Mouse (Mus musculus): ENCODE results near the gene Ltbp3. TPM values are rescaled to one million over a fixed set of nuclear protein-coding genes. Genes with fewer than 3 reads are reported as not detected.

Ltbp3 gene
- polyA plus RNA-seq, 1 experiment from 2014 or later, result 8.2 TPM

- WGBS, result 0% methylated on average over 10 of the region's 10 CpGs
- H3K9ac ChIP-seq, result peak overlapping the region; percentile 77
- H3K27me3 ChIP-seq (replicated peaks), result no peaks in the 10 kb centered on the region
- H3K9me3 ChIP-seq, result no peaks in the 10 kb centered on the region
- H3K4me3 ChIP-seq, result peak overlapping the region; percentile 80
- no peak for ATAC-seq (replicated peaks)
- H3K4me2 ChIP-seq, result peak overlapping the region; percentile 89
- peak overlapping the region; percentile 100 for H3K27ac ChIP-seq
- peaks cover 9% of the 10 kb centered on the region for H3K36me3 ChIP-seq (replicated peaks)
- H3K4me1 ChIP-seq, result peaks cover 38% of the 10 kb centered on the region
These were observed 59.1 kb downstream of the Ltbp3 start for GRCm38 (mm10) chr19:5799566-5800349.

GRCm38 (mm10) chr19:5800350-5800631, 59.6 kb downstream of the Ltbp3 start:
- no peaks in the 10 kb centered on the region for H3K27me3 ChIP-seq (replicated peaks)
- peak overlapping the region; percentile 100 for H3K27ac ChIP-seq
- no peaks in the 10 kb centered on the region for H3K9me3 ChIP-seq
- WGBS, result 0% methylated on average over 2 of the region's 2 CpGs
- peak overlapping the region; percentile 80 for H3K4me3 ChIP-seq
- peaks cover 8% of the 10 kb centered on the region for H3K36me3 ChIP-seq (replicated peaks)
- H3K4me1 ChIP-seq, result peaks cover 37% of the 10 kb centered on the region
- H3K9ac ChIP-seq, result peak overlapping the region; percentile 77
- H3K4me2 ChIP-seq, result peak overlapping the region; percentile 89
- no peak for ATAC-seq (replicated peaks)

GRCm38 (mm10) chr19:5800632-5801431, 60.1 kb downstream of the Ltbp3 start:
- H3K27ac ChIP-seq, result peak overlapping the region; percentile 100
- no peaks in the 10 kb centered on the region for H3K27me3 ChIP-seq (replicated peaks)
- ATAC-seq (replicated peaks), result no peak
- H3K9ac ChIP-seq, result peak overlapping the region; percentile 77
- WGBS, result under 1% methylated on average over 19 of the region's 19 CpGs
- H3K9me3 ChIP-seq, result no peaks in the 10 kb centered on the region
- peak overlapping the region; percentile 80 for H3K4me3 ChIP-seq
- peaks cover 31% of the 10 kb centered on the region for H3K4me1 ChIP-seq
- H3K4me2 ChIP-seq, result peak overlapping the region; percentile 89
- peaks cover 8% of the 10 kb centered on the region for H3K36me3 ChIP-seq (replicated peaks)

GRCm38 (mm10) chr19:5801432-5801964, 60.8 kb downstream of the Ltbp3 start:
- Histone ChIP-seq H3K4me1 (peaks cover 31% of the 10 kb centered on the region), H3K9me3 (no peaks in the 10 kb centered on the region), H3K36me3 (replicated peaks) (peaks cover 2% of the 10 kb centered on the region; the same call in 1 of the 2 replicates), H3K9ac (peak overlapping the region; percentile 77), H3K4me2 (peak overlapping the region; percentile 89), H3K27ac (peak overlapping the region; percentile 100), H3K4me3 (peak overlapping the region; percentile 80), H3K27me3 (replicated peaks) (no peaks in the 10 kb centered on the region)
- ATAC-seq (replicated peaks), result no peak
- 3% methylated on average over 3 of the region's 3 CpGs for WGBS

- Histone ChIP-seq H3K4me3 (peak overlapping the region; percentile 80), H3K27ac (peak overlapping the region; percentile 100), H3K4me1 (peaks cover 29% of the 10 kb centered on the region), H3K27me3 (replicated peaks) (no peaks in the 10 kb centered on the region), H3K9ac (peak overlapping the region; percentile 77), H3K36me3 (replicated peaks) (no peaks in the 10 kb centered on the region; the same call in 1 of the 2 replicates), H3K9me3 (no peaks in the 10 kb centered on the region), H3K4me2 (peak overlapping the region; percentile 89)
- peak; percentile 49; the same call in 1 of the 2 replicates for ATAC-seq (replicated peaks)
- WGBS, result under 1% methylated on average over 25 of the region's 25 CpGs
These were observed 61.5 kb downstream of the Ltbp3 start for GRCm38 (mm10) chr19:5802011-5802786.

GRCm38 (mm10) chr19:5802787-5803040, 62.0 kb downstream of the Ltbp3 start:
- H3K36me3 ChIP-seq (replicated peaks), result no peaks in the 10 kb centered on the region; the same call in 1 of the 2 replicates
- peaks cover 27% of the 10 kb centered on the region for H3K4me1 ChIP-seq
- H3K27ac ChIP-seq, result peak overlapping the region; percentile 100
- WGBS, result 1% methylated on average over 4 of the region's 4 CpGs
- peak overlapping the region; percentile 80 for H3K4me3 ChIP-seq
- ATAC-seq (replicated peaks), result no peak
- peak overlapping the region; percentile 78 for H3K9ac ChIP-seq
- H3K4me2 ChIP-seq, result peak overlapping the region; percentile 88
- no peaks in the 10 kb centered on the region for H3K9me3 ChIP-seq
- H3K27me3 ChIP-seq (replicated peaks), result no peaks in the 10 kb centered on the region

GRCm38 (mm10) chr19:5803041-5803880, 62.6 kb downstream of the Ltbp3 start:
- Histone ChIP-seq H3K36me3 (replicated peaks) (no peaks in the 10 kb centered on the region; the same call in 1 of the 2 replicates), H3K9me3 (no peaks in the 10 kb centered on the region), H3K4me2 (peak overlapping the region; percentile 88), H3K4me3 (peak overlapping the region; percentile 80), H3K27me3 (replicated peaks) (no peaks in the 10 kb centered on the region), H3K4me1 (peaks cover 27% of the 10 kb centered on the region), H3K9ac (peak overlapping the region; percentile 78), H3K27ac (peak overlapping the region; percentile 100)
- under 1% methylated on average over 67 of the region's 67 CpGs for WGBS
- peak; percentile 98 for ATAC-seq (replicated peaks)

GRCm38 (mm10) chr19:5803881-5804279, 63.2 kb downstream of the Ltbp3 start:
- Histone ChIP-seq H3K27me3 (replicated peaks) (no peaks in the 10 kb centered on the region), H3K4me2 (peak overlapping the region; percentile 88), H3K36me3 (replicated peaks) (no peaks in the 10 kb centered on the region), H3K4me1 (peaks cover 27% of the 10 kb centered on the region), H3K9me3 (no peaks in the 10 kb centered on the region), H3K4me3 (peak overlapping the region; percentile 80), H3K27ac (peak overlapping the region; percentile 100), H3K9ac (peak overlapping the region; percentile 51)
- peak; percentile 37 for ATAC-seq (replicated peaks)
- under 1% methylated on average over 16 of the region's 16 CpGs for WGBS

- Histone ChIP-seq H3K4me3 (no peak overlapping the region), H3K36me3 (replicated peaks) (no peaks in the 10 kb centered on the region), H3K9me3 (no peaks in the 10 kb centered on the region), H3K27me3 (replicated peaks) (no peaks in the 10 kb centered on the region), H3K4me1 (peaks cover 27% of the 10 kb centered on the region), H3K4me2 (peak overlapping the region; percentile 88), H3K27ac (peak overlapping the region; percentile 100), H3K9ac (peak overlapping the region; percentile 51)
- ATAC-seq (replicated peaks), result no peak
- WGBS, result 43% methylated on average over 8 of the region's 8 CpGs
These were observed 63.7 kb downstream of the Ltbp3 start for GRCm38 (mm10) chr19:5804371-5804899.

- H3K36me3 ChIP-seq (replicated peaks), result no peaks in the 10 kb centered on the region
- H3K4me1 ChIP-seq, result peaks cover 44% of the 10 kb centered on the region
- H3K27me3 ChIP-seq (replicated peaks), result no peaks in the 10 kb centered on the region
- no peak overlapping the region for H3K4me3 ChIP-seq
- no peak overlapping the region for H3K4me2 ChIP-seq
- H3K9ac ChIP-seq, result no peak overlapping the region; the same call in 1 of the 2 replicates
- ATAC-seq (replicated peaks), result no peak
- 5% methylated on average over 8 of the region's 8 CpGs for WGBS
- peak overlapping the region; percentile 62 for H3K27ac ChIP-seq
- no peaks in the 10 kb centered on the region for H3K9me3 ChIP-seq
These were observed 65.5 kb downstream of the Ltbp3 start for GRCm38 (mm10) chr19:5806051-5806808.
